Mouse (Mus musculus) limb, embryonic 10.5 days (tissue): Measurements from ENCODE around the gene Thy1. TPM values are rescaled to one million over a fixed set of nuclear protein-coding genes. Genes with fewer than 3 reads are reported as not detected.

Experiments
- DNase-seq: peaks from one replicate; pipeline ENCODE4 v3.0.0-alpha.2; 2017; ENCODE audit warnings: low spot score
- H3K27ac ChIP-seq: fragments of 300-500 bp; sonication (generic); 2 replicates; pipeline ENCODE4 v1.5.1; 2016; ENCODE audit warnings: mild to moderate bottlenecking
- H3K27me3 ChIP-seq: fragments of 300-500 bp; sonication (generic); 2 replicates; pipeline ENCODE4 v1.6.1; 2016; ENCODE audit warnings: low read depth, mild to moderate bottlenecking; ENCODE audit not compliant: poor library complexity, severe bottlenecking
- H3K36me3 ChIP-seq: fragments of 300-500 bp; sonication (generic); 2 replicates; pipeline ENCODE4 v1.6.1; 2016; ENCODE audit warnings: mild to moderate bottlenecking, moderate library complexity
- H3K4me1 ChIP-seq: fragments of 300-500 bp; sonication (generic); 2 replicates; pipeline ENCODE4 v1.6.1; 2016
- H3K4me3 ChIP-seq: fragments of 300-500 bp; sonication (generic); 2 replicates; pipeline ENCODE4 v1.5.1; 2016; ENCODE audit warnings: mild to moderate bottlenecking, moderate library complexity
- H3K9me3 ChIP-seq: fragments of 300-500 bp; sonication (generic); replicated peaks from 2 replicates; pipeline ENCODE4 v1.6.1; 2016; ENCODE audit warnings: mild to moderate bottlenecking
- WGBS: fragments of 180-500 bp; shearing (Covaris S2); methylation state at CpG from one replicate; pipeline ENCODE4 v1.1.7; 2016; 5-methylcytosine and 5-hydroxymethylcytosine counted together
- polyA plus RNA-seq: library from polyadenylated mRNA; unstranded; fragments of >200 nt; fragmentation: Nextera tagmentation; extraction: Ambion mirVana; gene quantifications from 2 replicates; pipeline ENCODE4 v1.2.1, GENCODE M21; 2016

Thy1 gene
- polyA plus RNA-seq, 1 experiment from 2014 or later = 0.21 TPM

- 76% methylated on average over 1 of the region's 1 CpGs for WGBS
- no peak overlapping the region for H3K4me3 ChIP-seq
- H3K4me1 ChIP-seq = no peaks in the 10 kb centered on the region
- no peak overlapping the region for H3K27ac ChIP-seq
- 0 out of 2 replicates have a peak, but pooled peaks cover 4% of the 10 kb centered on the region for H3K27me3 ChIP-seq
- H3K9me3 ChIP-seq = no peaks in the 10 kb centered on the region
- no peak for DNase-seq
- H3K36me3 ChIP-seq = no peaks in the 10 kb centered on the region
These were observed 10.8 kb downstream of the Thy1 start for GRCm38 (mm10) chr9:44053936-44054335.

GRCm38 (mm10) chr9:44058606-44059005 is 15.4 kb downstream of the Thy1 start:
- Histone ChIP-seq H3K4me1 (no peaks in the 10 kb centered on the region), H3K4me3 (no peak overlapping the region), H3K27me3 (no peaks in the 10 kb centered on the region), H3K27ac (no peak overlapping the region), H3K36me3 (no peaks in the 10 kb centered on the region), H3K9me3 (no peaks in the 10 kb centered on the region)
- 89% methylated on average over 6 of the region's 6 CpGs for WGBS
- no peak for DNase-seq

GRCm38 (mm10) chr9:44065177-44065576 is 22.0 kb downstream of the Thy1 start:
- DNase-seq = no peak
- WGBS = 28% methylated on average over 1 of the region's 1 CpGs
- peaks cover 19% of the 10 kb centered on the region for H3K4me1 ChIP-seq
- H3K27ac ChIP-seq = no peak overlapping the region
- H3K36me3 ChIP-seq = no peaks in the 10 kb centered on the region
- peaks cover 9% of the 10 kb centered on the region; the same call in 1 of the 2 replicates for H3K27me3 ChIP-seq
- no peak overlapping the region for H3K4me3 ChIP-seq
- no peaks in the 10 kb centered on the region for H3K9me3 ChIP-seq

- peak; percentile 100 for DNase-seq
- H3K27me3 ChIP-seq = peaks cover 17% of the 10 kb centered on the region
- no peaks in the 10 kb centered on the region for H3K36me3 ChIP-seq
- peaks cover 34% of the 10 kb centered on the region for H3K4me1 ChIP-seq
- WGBS = under 1% methylated on average over 38 of the region's 38 CpGs
- peak within 1 kb of the TSS; percentile 62 for H3K4me3 ChIP-seq
- H3K27ac ChIP-seq = peak within 1 kb of the TSS; percentile 72
- no peaks in the 10 kb centered on the region for H3K9me3 ChIP-seq
These were observed 23.6 kb downstream of the Thy1 start, which contains the start of gene Usp2 for GRCm38 (mm10) chr9:44066785-44067225. Gene Usp2, plus strand, starts transcription at chr9:44067021.

- WGBS = 9% methylated on average over 15 of the region's 15 CpGs
- peak overlapping the region; percentile 72 for H3K27ac ChIP-seq
- H3K36me3 ChIP-seq = no peaks in the 10 kb centered on the region
- peaks cover 40% of the 10 kb centered on the region for H3K4me1 ChIP-seq
- DNase-seq = peak; percentile 45
- peaks cover 17% of the 10 kb centered on the region for H3K27me3 ChIP-seq
- peak overlapping the region; percentile 62 for H3K4me3 ChIP-seq
- no peaks in the 10 kb centered on the region for H3K9me3 ChIP-seq
These were observed 24.2 kb downstream of the Thy1 start for GRCm38 (mm10) chr9:44067241-44067959.

GRCm38 (mm10) chr9:44067960-44068330 is 24.8 kb downstream of the Thy1 start:
- no peaks in the 10 kb centered on the region for H3K9me3 ChIP-seq
- H3K4me3 ChIP-seq = no peak overlapping the region
- no peaks in the 10 kb centered on the region for H3K36me3 ChIP-seq
- H3K27ac ChIP-seq = no peak overlapping the region
- peaks cover 17% of the 10 kb centered on the region for H3K27me3 ChIP-seq
- 65% methylated on average over 6 of the region's 6 CpGs for WGBS
- H3K4me1 ChIP-seq = peaks cover 45% of the 10 kb centered on the region
- DNase-seq = no peak

- 10% methylated on average over 7 of the region's 7 CpGs for WGBS
These were observed 26.1 kb downstream of the Thy1 start for GRCm38 (mm10) chr9:44069252-44069651.

GRCm38 (mm10) chr9:44070113-44070843 is 27.1 kb downstream of the Thy1 start:
- Histone ChIP-seq H3K27ac (no peak overlapping the region), H3K27me3 (peaks cover 23% of the 10 kb centered on the region), H3K4me3 (no peak overlapping the region), H3K4me1 (peaks cover 47% of the 10 kb centered on the region), H3K36me3 (no peaks in the 10 kb centered on the region), H3K9me3 (no peaks in the 10 kb centered on the region)
- no peak for DNase-seq
- 60% methylated on average over 14 of the region's 14 CpGs for WGBS

More at GRCm38 (mm10) chr9:44069252-44069651, 26.1 kb downstream of the Thy1 start:
- no peak for DNase-seq
- Histone ChIP-seq H3K4me1 (peaks cover 47% of the 10 kb centered on the region), H3K36me3 (no peaks in the 10 kb centered on the region), H3K9me3 (no peaks in the 10 kb centered on the region), H3K27me3 (peaks cover 22% of the 10 kb centered on the region), H3K27ac (no peak overlapping the region), H3K4me3 (no peak overlapping the region)

- Histone ChIP-seq H3K36me3 (no peaks in the 10 kb centered on the region), H3K27ac (no peak overlapping the region), H3K4me3 (no peak overlapping the region), H3K4me1 (peaks cover 47% of the 10 kb centered on the region), H3K27me3 (peaks cover 28% of the 10 kb centered on the region), H3K9me3 (no peaks in the 10 kb centered on the region)
- 29% methylated on average over 8 of the region's 8 CpGs for WGBS
- no peak for DNase-seq
These were observed 27.7 kb downstream of the Thy1 start for GRCm38 (mm10) chr9:44070844-44071231.

- H3K4me3 ChIP-seq = no peak overlapping the region
- WGBS = 46% methylated on average over 11 of the region's 11 CpGs
- H3K9me3 ChIP-seq = no peaks in the 10 kb centered on the region
- no peaks in the 10 kb centered on the region for H3K36me3 ChIP-seq
- peak overlapping the region; percentile 42; the same call in 1 of the 2 replicates for H3K27ac ChIP-seq
- DNase-seq = no peak
- H3K27me3 ChIP-seq = peaks cover 36% of the 10 kb centered on the region
- peaks cover 45% of the 10 kb centered on the region for H3K4me1 ChIP-seq
These were observed 28.9 kb downstream of the Thy1 start for GRCm38 (mm10) chr9:44071914-44072598.

- H3K4me3 ChIP-seq = no peak overlapping the region
- no peak for DNase-seq
- no peak overlapping the region; the same call in 1 of the 2 replicates for H3K27ac ChIP-seq
- H3K4me1 ChIP-seq = peaks cover 40% of the 10 kb centered on the region
- peaks cover 41% of the 10 kb centered on the region for H3K27me3 ChIP-seq
- no peaks in the 10 kb centered on the region for H3K36me3 ChIP-seq
- WGBS = 35% methylated on average over 4 of the region's 4 CpGs
- no peaks in the 10 kb centered on the region for H3K9me3 ChIP-seq
These were observed 29.4 kb downstream of the Thy1 start for GRCm38 (mm10) chr9:44072599-44072915.

- no peak for DNase-seq
- H3K4me3 ChIP-seq = no peak overlapping the region
- H3K27ac ChIP-seq = no peak overlapping the region
- no peaks in the 10 kb centered on the region for H3K36me3 ChIP-seq
- WGBS = 72% methylated on average over 5 of the region's 5 CpGs
- H3K9me3 ChIP-seq = no peaks in the 10 kb centered on the region
- peaks cover 39% of the 10 kb centered on the region for H3K27me3 ChIP-seq
- peaks cover 35% of the 10 kb centered on the region for H3K4me1 ChIP-seq
These were observed 29.9 kb downstream of the Thy1 start for GRCm38 (mm10) chr9:44073115-44073514.
